Mouse (Mus musculus): Measurements from ENCODE around the gene Cbx8.

DNA sequence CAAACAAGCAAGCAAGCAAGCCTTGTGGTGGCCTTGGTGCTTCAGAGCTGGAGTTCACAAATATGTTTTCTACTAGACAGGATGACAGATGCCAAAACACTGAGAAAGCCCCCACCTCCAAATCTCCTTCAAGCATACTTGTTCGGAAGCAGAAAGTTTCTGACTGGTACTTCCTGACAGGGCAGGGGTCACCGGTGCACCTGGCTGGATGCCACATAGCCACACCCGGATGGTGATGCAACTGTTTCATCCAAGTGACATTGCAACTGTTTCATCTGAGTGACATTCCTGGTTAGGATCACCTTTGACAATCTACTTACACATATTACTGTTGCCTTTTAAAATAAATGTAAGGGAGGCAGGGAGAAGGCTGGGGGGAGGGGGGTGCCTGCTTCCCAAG, 43.6 kb downstream of the Cbx8 start:
- TF ChIP-seq CTCF (IDR thresholded peaks at IDR 0.05; ENCODE audit: extremely low read depth, insufficient read length, insufficient replicate concordance, low read depth, low read length) (no peak), POLR2A (IDR thresholded peaks at IDR 0.05; ENCODE audit: low read depth, low read length) (no peak)

Measured in small intestine, adult 2 months (tissue).